Mouse (Mus musculus) right cerebral cortex, postnatal 36 days (tissue): ENCODE measurements at regions not wholly inside any gene's neighbourhood (a gene's known extent, or its start where the extent isn't known, plus 50 kb on each side); places are given as distances from the start of the nearest gene placed in this dataset.

Source experiments
- DNase-seq, 2 experiments: peaks; one replicate each; pipeline ENCODE4 v3.0.0; 2022; ENCODE audit warnings: low spot score in 2 of 2, mixed read lengths in 1 of 2

GRCm38 (mm10) chr2:9267675-9268074, 613.4 kb upstream of the 4930412O13Rik start:
- DNase-seq = no peak

GRCm38 (mm10) chr2:9283441-9283840, 597.6 kb upstream of the 4930412O13Rik start:
- no peak for DNase-seq

- DNase-seq = no peak
Observed at GRCm38 (mm10) chr2:9285800-9286199, 595.3 kb upstream of the 4930412O13Rik start.

GRCm38 (mm10) chr2:9287077-9287476, 594.0 kb upstream of the 4930412O13Rik start:
- no peak for DNase-seq

GRCm38 (mm10) chr2:9287623-9288022, 593.4 kb upstream of the 4930412O13Rik start:
- no peak for DNase-seq

GRCm38 (mm10) chr2:9331630-9332352, 549.3 kb upstream of the 4930412O13Rik start:
- peak; percentile 1 to 5 for DNase-seq

GRCm38 (mm10) chr2:9348982-9349381, 532.1 kb upstream of the 4930412O13Rik start:
- no peak for DNase-seq

- DNase-seq = no peak
Observed at GRCm38 (mm10) chr2:9349994-9350393, 531.1 kb upstream of the 4930412O13Rik start.

GRCm38 (mm10) chr2:9352190-9352589, 528.9 kb upstream of the 4930412O13Rik start:
- DNase-seq = no peak

- DNase-seq = no peak
Observed at GRCm38 (mm10) chr2:9360020-9360419, 521.0 kb upstream of the 4930412O13Rik start.

GRCm38 (mm10) chr2:9367801-9368584, 513.1 kb upstream of the 4930412O13Rik start:
- DNase-seq = no peak

GRCm38 (mm10) chr2:9369572-9369971, 511.5 kb upstream of the 4930412O13Rik start:
- no peak for DNase-seq

GRCm38 (mm10) chr2:9386566-9386965, 494.5 kb upstream of the 4930412O13Rik start:
- DNase-seq = no peak

GRCm38 (mm10) chr2:9388058-9388457, 493.0 kb upstream of the 4930412O13Rik start:
- no peak for DNase-seq

GRCm38 (mm10) chr2:9395379-9395999, 485.6 kb upstream of the 4930412O13Rik start:
- DNase-seq = no peak

GRCm38 (mm10) chr2:9401461-9401860, 479.6 kb upstream of the 4930412O13Rik start:
- no peak for DNase-seq

GRCm38 (mm10) chr2:9402281-9402680, 478.8 kb upstream of the 4930412O13Rik start:
- DNase-seq = no peak

GRCm38 (mm10) chr2:9409075-9409474, 472.0 kb upstream of the 4930412O13Rik start:
- no peak for DNase-seq

- no peak for DNase-seq
Observed at GRCm38 (mm10) chr2:9422686-9423085, 458.4 kb upstream of the 4930412O13Rik start.

GRCm38 (mm10) chr2:9423534-9423933, 457.5 kb upstream of the 4930412O13Rik start:
- no peak for DNase-seq

GRCm38 (mm10) chr2:9433110-9433940, 447.7 kb upstream of the 4930412O13Rik start:
- DNase-seq = no peak
